Comparison of ENCODE assay signal across 22 mouse cellular contexts in the genomic region with DNA sequence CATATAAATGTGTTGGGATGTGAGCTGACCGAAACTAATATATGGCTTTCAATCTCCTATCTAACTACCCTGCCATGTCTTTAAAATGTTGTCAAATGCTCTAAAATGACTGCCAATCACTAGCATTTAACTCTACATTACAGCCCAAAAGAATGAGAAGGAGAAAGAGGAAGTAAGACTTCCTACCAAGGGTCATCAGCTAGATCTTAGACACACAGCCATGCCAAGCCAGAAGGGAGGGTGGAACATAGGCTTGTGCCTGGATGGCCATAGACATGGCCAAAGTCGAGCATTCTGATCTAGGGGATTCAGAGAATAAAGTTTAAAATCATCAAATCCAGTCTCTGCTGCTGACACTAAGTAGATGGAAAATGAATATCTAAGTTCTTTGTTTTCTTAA.
DNase-seq lines count a peak whose midpoint lies in the region; ATAC-seq and TF ChIP-seq lines count a peak whose summit lies in the region.
"Had no signal": no experiment of that assay in that cellular context is flagged by ENCODE, and none has a peak within 500 bp of the region (broad histone marks: within the 10 kb centered on the region; RNA-seq: fewer than 3 reads in every experiment).

No protein-coding gene starts in this region.

- DNase-seq in CH12.LX (ENCODE audit: extremely low read depth) (peak; percentile 3), MEL (ENCODE audit: low read depth, low spot score) (peak; percentile 4)
- DNase-seq in spleen, postnatal 14 days (ENCODE audit: low spot score in 2 of 2), result no peak
- no peak for DNase-seq in ovary, postnatal 36 days (ENCODE audit: low spot score)
- DNase-seq in left cerebral cortex, adult 9 months (ENCODE audit: low spot score in 2 of 2), result no peak
- no peak for DNase-seq in embryonic facial prominence, embryonic 10.5 days (ENCODE audit: low spot score)
- DNase-seq: adrenal gland, adult 2 months; adrenal gland, postnatal 10 days; adrenal gland, postnatal 25 days; cerebellum, adult 11-12 months; cerebellum, adult 2 months; cerebellum, adult 9-10 months; cerebellum, postnatal 10 days; cerebellum, postnatal 25 days; embryo, embryonic 11 days; forebrain, postnatal 0 days had no signal

- H3K4me2 ChIP-seq in CH12.LX (ENCODE audit: insufficient read depth, low read depth, poor library complexity, severe bottlenecking), result no peak overlapping the region
- H3K4me2 ChIP-seq: embryonic facial prominence, embryonic 12.5 days; forebrain, embryonic 13.5 days; forebrain, embryonic 15.5 days had no signal

- H3K9me3 ChIP-seq in CH12.LX (replicated peaks; ENCODE audit: low read length), result no peaks in the 10 kb centered on the region
- no peaks in the 10 kb centered on the region for H3K9me3 ChIP-seq in MEL (replicated peaks; ENCODE audit: insufficient read depth, low read length)
- H3K9me3 ChIP-seq in embryonic facial prominence, embryonic 10.5 days, result no peaks in the 10 kb centered on the region
- H3K9me3 ChIP-seq: embryonic facial prominence, embryonic 12.5 days; forebrain, embryonic 13.5 days; forebrain, embryonic 15.5 days; G1E had no signal

- H3K9ac ChIP-seq in CH12.LX (ENCODE audit: insufficient read depth, low read depth), result no peak overlapping the region
- no peak overlapping the region for H3K9ac ChIP-seq in MEL (ENCODE audit: control insufficient read depth, low read depth, low read length, poor library complexity, severe bottlenecking)
- H3K9ac ChIP-seq: embryonic facial prominence, embryonic 12.5 days; forebrain, embryonic 13.5 days; forebrain, embryonic 15.5 days; forebrain, postnatal 0 days had no signal

- no peaks in the 10 kb centered on the region for H3K36me3 ChIP-seq in CH12.LX (replicated peaks in 1 of 2; ENCODE audit: control insufficient read depth in 1 of 2, insufficient read depth in 1 of 2, low read length in 1 of 2)
- H3K36me3 ChIP-seq in MEL (ENCODE audit: control insufficient read depth in 1 of 2, insufficient read depth in 2 of 2, low read length in 2 of 2), result no peaks in the 10 kb centered on the region
- H3K36me3 ChIP-seq in embryonic facial prominence, embryonic 10.5 days (replicated peaks), result no peaks in the 10 kb centered on the region
- H3K36me3 ChIP-seq: embryonic facial prominence, embryonic 12.5 days; forebrain, embryonic 15.5 days; G1E had no signal

- 88% methylated on average over 2 of the region's 2 CpGs for WGBS in embryonic facial prominence, embryonic 10.5 days

- H3K27ac ChIP-seq in CH12.LX (ENCODE audit: insufficient read depth, low read depth) (no peak overlapping the region), MEL (ENCODE audit: control insufficient read depth, low read depth, low read length) (no peak overlapping the region)
- no peak overlapping the region for H3K27ac ChIP-seq in embryonic facial prominence, embryonic 10.5 days (replicated peaks)
- H3K27ac ChIP-seq: embryonic facial prominence, embryonic 12.5 days; forebrain, embryonic 13.5 days; forebrain, embryonic 15.5 days had no signal

- H3K27me3 ChIP-seq in CH12.LX (replicated peaks) (no peaks in the 10 kb centered on the region), MEL (ENCODE audit: control insufficient read depth in 1 of 2, insufficient read depth in 2 of 2, low read length in 2 of 2) (no peaks in the 10 kb centered on the region)
- no peaks in the 10 kb centered on the region for H3K27me3 ChIP-seq in embryonic facial prominence, embryonic 10.5 days (replicated peaks; ENCODE audit: low read depth, poor library complexity, severe bottlenecking)
- H3K27me3 ChIP-seq: embryonic facial prominence, embryonic 12.5 days; forebrain, embryonic 13.5 days; forebrain, embryonic 15.5 days had no signal

- TF ChIP-seq CTCF in CH12.LX (conservative IDR thresholded peaks at IDR 0.05 in 1 of 2, IDR thresholded peaks at IDR 0.05 in 1 of 2; ENCODE audit: low read depth in 2 of 2, low read length in 2 of 2) (no peak), MEL (IDR thresholded peaks at IDR 0.05 in 2 of 3, conservative IDR thresholded peaks at IDR 0.05 in 1 of 3; ENCODE audit: control insufficient read depth in 1 of 3, insufficient read depth in 1 of 3, low read depth in 2 of 3, low read length in 3 of 3, poor library complexity in 1 of 3, severe bottlenecking in 1 of 3) (no peak)

- in situ Hi-C loops in CH12.LX (cut with MboI; ENCODE audit: low pct_ligation_motif_present, low pct_unique_long_range_greater_than_20kb, low sequenced_read_pairs), result no loop called here

- H3K4me1 ChIP-seq in CH12.LX (ENCODE audit: control insufficient read depth in 1 of 2, insufficient read depth in 2 of 2), result 0 out of 4 replicates have a peak, but pooled peaks cover 0 to 3% of the 10 kb centered on the region in 2 experiments
- H3K4me1 ChIP-seq in MEL (ENCODE audit: control insufficient read depth in 1 of 2, insufficient read depth in 2 of 2, low read length in 2 of 2), result no peaks in the 10 kb centered on the region
- no peaks in the 10 kb centered on the region for H3K4me1 ChIP-seq in embryonic facial prominence, embryonic 10.5 days
- H3K4me1 ChIP-seq: embryonic facial prominence, embryonic 12.5 days had no signal

- no peak overlapping the region for H3K4me3 ChIP-seq in CH12.LX (replicated peaks in 1 of 3; ENCODE audit: low read depth in 2 of 3, low read length in 2 of 3, poor library complexity in 1 of 3)
- no peak overlapping the region for H3K4me3 ChIP-seq in MEL (ENCODE audit: control insufficient read depth in 1 of 2, insufficient read depth in 1 of 2, low read depth in 2 of 2, low read length in 2 of 2)
- no peak overlapping the region for H3K4me3 ChIP-seq in embryonic facial prominence, embryonic 10.5 days
- H3K4me3 ChIP-seq: embryonic facial prominence, embryonic 12.5 days; forebrain, embryonic 13.5 days; forebrain, embryonic 15.5 days had no signal

- ATAC-seq in common myeloid progenitor, adult 5-6 weeks (replicated peaks; ENCODE audit: low read depth, poor library complexity, severe bottlenecking), result peak; percentile 91
- peak; percentile 39 to 76; a peak in 2 of 4 replicates for ATAC-seq in hematopoietic stem cell, adult 5-6 weeks (replicated peaks in 1 of 2; ENCODE audit: insufficient read depth in 1 of 2, low FRiP score in 2 of 2, low TSS enrichment in 1 of 2, low read depth in 1 of 2, poor library complexity in 2 of 2, severe bottlenecking in 2 of 2)
- ATAC-seq: forebrain, embryonic 13.5 days; forebrain, embryonic 15.5 days; forebrain, postnatal 0 days had no signal

- TF ChIP-seq RAD21 in CH12.LX (IDR thresholded peaks at IDR 0.05; ENCODE audit: low read depth, low read length), result no peak
- TF ChIP-seq RAD21 in MEL (IDR thresholded peaks at IDR 0.05; ENCODE audit: low read depth, low read length), result no peak

- dilution Hi-C loops in CH12.LX (cut with MboI; ENCODE audit: extremely low pct_ligation_motif_present, extremely low pct_unique_long_range_greater_than_20kb, low sequenced_read_pairs), result no loop called here

- no peaks in the 10 kb centered on the region for H3K79me2 ChIP-seq in CH12.LX (replicated peaks; ENCODE audit: control insufficient read depth, extremely low read depth, insufficient read depth, poor library complexity, severe bottlenecking)
- H3K79me2 ChIP-seq in MEL (ENCODE audit: control insufficient read depth, insufficient read depth, low read length, poor library complexity), result no peaks in the 10 kb centered on the region

- TF ChIP-seq POLR2A in CH12.LX (IDR thresholded peaks at IDR 0.05; ENCODE audit: low read depth, low read length) (no peak), MEL (IDR thresholded peaks at IDR 0.05; ENCODE audit: control insufficient read depth in 1 of 2, insufficient read depth in 1 of 2, low read depth in 1 of 2, low read length in 2 of 2, poor library complexity in 1 of 2) (no peak)

- TF ChIP-seq EP300 in CH12.LX (IDR thresholded peaks at IDR 0.05; ENCODE audit: low read length) (no peak), MEL (IDR thresholded peaks at IDR 0.05; ENCODE audit: low read depth in 1 of 2, low read length in 2 of 2) (no peak)

TF ChIP-seq in CH12.LX, 34 proteins besides CTCF, POLR2A, EP300 and RAD21:
- TF ChIP-seq MXI1 (IDR thresholded peaks at IDR 0.05; ENCODE audit: low read depth, low read length) (no peak), MYC (IDR thresholded peaks at IDR 0.05; ENCODE audit: low read depth, low read length) (no peak), UBTF (IDR thresholded peaks at IDR 0.05; ENCODE audit: low read depth, low read length) (no peak), ZKSCAN1 (IDR thresholded peaks at IDR 0.05; ENCODE audit: borderline replicate concordance, low read depth, low read length) (no peak), E2F4 (IDR thresholded peaks at IDR 0.05; ENCODE audit: insufficient replicate concordance, low read depth, low read length) (no peak), MEF2A (IDR thresholded peaks at IDR 0.05; ENCODE audit: borderline replicate concordance, low read depth, low read length) (no peak), TBP (conservative IDR thresholded peaks at IDR 0.05; ENCODE audit: low read depth, low read length) (no peak)

TF ChIP-seq in MEL, 35 proteins besides CTCF, POLR2A, EP300 and RAD21:
- TF ChIP-seq HCFC1 (IDR thresholded peaks at IDR 0.05; ENCODE audit: low read depth, low read length) (no peak), POLR2AphosphoS2 (IDR thresholded peaks at IDR 0.05; ENCODE audit: low read length) (no peak), MEF2A (IDR thresholded peaks at IDR 0.05; ENCODE audit: extremely low read depth, insufficient replicate concordance, low read depth, low read length, poor library complexity, severe bottlenecking) (no peak), ZKSCAN1 (IDR thresholded peaks at IDR 0.05; ENCODE audit: low read depth, low read length) (no peak), USF2 (IDR thresholded peaks at IDR 0.05; ENCODE audit: borderline replicate concordance in 1 of 2, insufficient read depth in 1 of 2, low read depth in 1 of 2, low read length in 2 of 2) (no peak), MYC (IDR thresholded peaks at IDR 0.05; ENCODE audit: low read depth, low read length) (no peak), MAZ (IDR thresholded peaks at IDR 0.05; ENCODE audit: low read depth, low read length) (no peak), ETS1 (IDR thresholded peaks at IDR 0.05; ENCODE audit: low read depth, low read length) (no peak), NRF1 (IDR thresholded peaks at IDR 0.05; ENCODE audit: insufficient read depth, low read depth, low read length, poor library complexity, severe bottlenecking) (no peak), SMC3 (IDR thresholded peaks at IDR 0.05; ENCODE audit: low read depth, low read length) (no peak), RCOR1 (IDR thresholded peaks at IDR 0.05; ENCODE audit: low read depth, low read length) (no peak)

Comparison
In these comparisons a context has a peak if more than half of its experiments do, and no peak if none do; other contexts are left out.
1. DNase-seq: peak in CH12.LX (single experiment) and MEL (single experiment); none in spleen, postnatal 14 days (0 of 2), ovary, postnatal 36 days (single experiment), left cerebral cortex, adult 9 months (0 of 2) and embryonic facial prominence, embryonic 10.5 days (single experiment).